Mouse (Mus musculus): ENCODE results near the gene Abca7.

GRCm38 (mm10) chr10:79965325-79965724, 31.0 kb upstream of the Abca7 start:
- TF ChIP-seq CTCF (IDR thresholded peaks at IDR 0.05; ENCODE audit: low read depth) (no peak), EP300 (IDR thresholded peaks at IDR 0.05; ENCODE audit: low read depth) (no peak)
